Mouse (Mus musculus) midbrain, postnatal 0 days (tissue): ENCODE data around the gene Fcor. TPM values are rescaled to one million over a fixed set of nuclear protein-coding genes. Genes with fewer than 3 reads are reported as not detected.

Experiments used
- ATAC-seq: fragments of 200-750 bp; cut with Nextera tagmentation; 2 replicates; pipeline ENCODE4 v1.8.0; 2017; ENCODE audit warnings: moderate number of reproducible peaks, mild to moderate bottlenecking, moderate TSS enrichment, moderate library complexity; ENCODE audit not compliant: low FRiP score
- DNase-seq: peaks from one replicate; pipeline ENCODE4 v3.0.0-alpha.2; 2015; ENCODE audit warnings: low spot score
- H3K27ac ChIP-seq: fragments of 300-500 bp; sonication (generic); 2 replicates; pipeline ENCODE4 v1.5.1; 2014; ENCODE audit warnings: low read depth, mild to moderate bottlenecking, low read length, mixed read lengths
- H3K27me3 ChIP-seq: fragments of 300-500 bp; sonication (generic); 2 replicates; pipeline ENCODE4 v1.6.1; 2014; ENCODE audit warnings: low read length, control low read depth, mixed read lengths; ENCODE audit not compliant: insufficient read depth
- H3K36me3 ChIP-seq: fragments of 300-500 bp; sonication (generic); 2 replicates; pipeline ENCODE4 v1.6.1; 2014; ENCODE audit warnings: low read length, control low read depth, mixed read lengths; ENCODE audit not compliant: insufficient read depth
- H3K4me1 ChIP-seq: fragments of 300-500 bp; sonication (generic); 2 replicates; pipeline ENCODE4 v1.6.1; 2014; ENCODE audit warnings: mild to moderate bottlenecking, control low read depth, antibody characterized with exemption, low read length, mixed read lengths; ENCODE audit not compliant: insufficient read depth
- H3K4me2 ChIP-seq: fragments of 300-500 bp; sonication (generic); 2 replicates; pipeline ENCODE4 v1.6.1; 2014; ENCODE audit warnings: low read depth, mild to moderate bottlenecking, low read length, mixed read lengths; ENCODE audit not compliant: poor library complexity, severe bottlenecking
- H3K4me3 ChIP-seq: fragments of 300-500 bp; sonication (generic); 2 replicates; pipeline ENCODE4 v1.5.1; 2014; ENCODE audit warnings: low read depth, mild to moderate bottlenecking, low read length, moderate library complexity
- H3K9ac ChIP-seq: fragments of 300-500 bp; sonication (generic); replicated peaks from 2 replicates; pipeline ENCODE4 v1.6.1; 2014; ENCODE audit warnings: mild to moderate bottlenecking, low read length, moderate library complexity, mixed read lengths; ENCODE audit not compliant: poor library complexity, severe bottlenecking
- H3K9me3 ChIP-seq: fragments of 300-500 bp; sonication (generic); 2 replicates; pipeline ENCODE4 v1.6.1; 2016; ENCODE audit warnings: low read length, control low read depth
- CTCF ChIP-seq: IDR thresholded peaks from 2 replicates; pipeline ENCODE4 v1.5.1; 2016; ENCODE audit warnings: antibody characterized with exemption, mild to moderate bottlenecking
- WGBS: fragments of 180-500 bp; shearing (Covaris S2); extraction: QIAGEN DNeasy Blood & Tissue Kit; methylation state at CpG from one replicate; pipeline ENCODE4 v1.1.7; 2014; 5-methylcytosine and 5-hydroxymethylcytosine counted together
- polyA plus RNA-seq: library from polyadenylated mRNA; unstranded; fragments of >200 nt; fragmentation: Nextera tagmentation; extraction: Ambion mirVana; gene quantifications from 2 replicates; pipeline ENCODE4 v1.2.1, GENCODE M21; 2015
- total RNA-seq: library from RNA; depleted of rRNA; stranded (reverse); fragments of >200 nt; gene quantifications from 2 replicates; pipeline ENCODE4 v1.2.3, GENCODE M21; 2014

Gene Fcor
- total and polyA plus RNA-seq, 2 experiments from 2014 or later, result 20.3 to 33.3 TPM

DNA sequence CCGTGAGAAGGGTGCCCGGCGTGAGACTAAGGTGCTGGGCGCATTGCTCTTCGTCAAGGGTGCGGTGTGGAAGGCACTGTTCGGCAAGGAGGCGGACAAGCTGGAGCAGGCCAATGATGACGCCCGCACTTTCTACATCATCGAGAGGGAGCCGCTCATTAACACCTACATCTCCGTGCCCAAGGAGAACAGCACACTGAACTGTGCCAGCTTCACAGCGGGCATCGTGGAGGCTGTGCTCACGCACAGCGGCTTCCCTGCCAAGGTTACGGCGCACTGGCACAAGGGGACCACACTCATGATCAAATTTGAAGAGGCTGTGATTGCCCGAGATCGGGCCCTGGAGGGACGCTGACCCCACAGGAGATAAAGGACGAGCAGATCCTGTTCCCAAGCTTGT lies 7.1 kb upstream of the Fcor start:
- Histone ChIP-seq H3K36me3 (peaks cover 25% of the 10 kb centered on the region), H3K4me3 (no peak overlapping the region), H3K9ac (no peak overlapping the region), H3K4me2 (no peak overlapping the region), H3K27me3 (no peaks in the 10 kb centered on the region), H3K4me1 (0 out of 2 replicates have a peak, but pooled peaks cover 2% of the 10 kb centered on the region), H3K9me3 (no peaks in the 10 kb centered on the region), H3K27ac (no peak overlapping the region)
- DNase-seq, result no peak
- TF ChIP-seq CTCF, result no peak
- 96% methylated on average over 23 of the region's 23 CpGs for WGBS
- ATAC-seq, result no peak

DNA sequence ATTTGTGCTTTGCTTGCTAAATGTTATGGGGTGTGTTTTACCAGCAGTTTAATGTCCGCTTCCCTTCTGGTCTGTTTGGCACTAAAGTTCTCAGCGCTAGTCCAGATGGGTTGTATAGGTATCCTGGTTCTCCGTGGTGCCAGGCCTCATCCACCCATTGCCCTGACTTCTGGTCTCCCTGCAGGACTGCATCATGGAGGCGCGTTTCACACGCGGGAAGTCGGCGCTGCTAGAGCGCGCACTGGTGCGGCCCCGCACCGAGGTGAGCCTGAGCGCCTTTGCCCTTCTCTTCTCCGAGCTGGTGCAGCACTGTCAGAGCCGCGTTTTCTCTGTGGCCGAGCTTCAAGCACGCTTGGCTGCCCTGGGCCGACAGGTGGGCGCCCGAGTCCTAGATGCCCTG lies 6.7 kb upstream of the Fcor start:
- 0 out of 2 replicates have a peak, but pooled peaks cover 2% of the 10 kb centered on the region for H3K4me1 ChIP-seq
- no peak overlapping the region for H3K27ac ChIP-seq
- H3K9me3 ChIP-seq, result no peaks in the 10 kb centered on the region
- DNase-seq (no peak), ATAC-seq (no peak)
- H3K9ac ChIP-seq, result no peak overlapping the region
- H3K4me3 ChIP-seq, result no peak overlapping the region
- WGBS, result 97% methylated on average over 23 of the region's 23 CpGs
- no peaks in the 10 kb centered on the region for H3K27me3 ChIP-seq
- H3K4me2 ChIP-seq, result no peak overlapping the region
- peaks cover 25% of the 10 kb centered on the region for H3K36me3 ChIP-seq
- no peak for TF ChIP-seq CTCF

DNA sequence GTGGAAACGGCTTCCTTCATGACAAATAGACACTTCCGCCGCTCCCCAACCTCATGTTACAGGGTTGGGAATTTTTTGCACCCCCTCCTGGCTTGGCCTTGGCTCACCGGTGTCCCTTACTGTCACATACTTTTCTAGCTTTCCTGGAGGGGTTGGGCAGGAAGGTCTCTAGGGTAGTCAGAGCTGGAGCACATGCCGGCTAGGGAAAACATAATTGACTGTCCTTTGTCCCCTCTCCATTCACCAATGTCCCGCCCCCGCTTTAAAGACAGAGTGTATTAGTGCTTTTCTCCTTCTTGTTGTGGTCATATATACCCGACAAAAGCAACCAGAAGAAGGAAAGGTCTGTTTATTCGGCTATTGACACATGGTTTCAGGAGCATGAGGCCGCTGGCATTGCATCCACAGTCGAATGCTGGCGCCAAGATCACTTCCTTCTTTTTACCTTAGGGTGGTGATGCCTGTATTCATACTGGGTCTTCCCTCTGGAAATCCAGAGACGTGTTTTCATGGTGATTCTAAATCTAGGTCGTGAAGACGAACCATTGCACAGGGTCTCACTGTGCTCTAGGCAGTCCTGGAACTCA lies 4.9 kb upstream of the Fcor start:
- Histone ChIP-seq H3K4me3 (peak overlapping the region; percentile 76), H3K27me3 (no peaks in the 10 kb centered on the region), H3K4me2 (peak overlapping the region; percentile 64), H3K9me3 (no peaks in the 10 kb centered on the region), H3K4me1 (0 out of 2 replicates have a peak, but pooled peaks cover 2% of the 10 kb centered on the region), H3K27ac (peak overlapping the region; percentile 85), H3K9ac (peak overlapping the region; percentile 87), H3K36me3 (peaks cover 23% of the 10 kb centered on the region)
- WGBS, result 5% methylated on average over 15 of the region's 15 CpGs
- peak; percentile 17 for DNase-seq
- TF ChIP-seq CTCF, result no peak
- ATAC-seq, result 0 out of 2 replicates have a peak, but pooled peaks have one; percentile 0

DNA sequence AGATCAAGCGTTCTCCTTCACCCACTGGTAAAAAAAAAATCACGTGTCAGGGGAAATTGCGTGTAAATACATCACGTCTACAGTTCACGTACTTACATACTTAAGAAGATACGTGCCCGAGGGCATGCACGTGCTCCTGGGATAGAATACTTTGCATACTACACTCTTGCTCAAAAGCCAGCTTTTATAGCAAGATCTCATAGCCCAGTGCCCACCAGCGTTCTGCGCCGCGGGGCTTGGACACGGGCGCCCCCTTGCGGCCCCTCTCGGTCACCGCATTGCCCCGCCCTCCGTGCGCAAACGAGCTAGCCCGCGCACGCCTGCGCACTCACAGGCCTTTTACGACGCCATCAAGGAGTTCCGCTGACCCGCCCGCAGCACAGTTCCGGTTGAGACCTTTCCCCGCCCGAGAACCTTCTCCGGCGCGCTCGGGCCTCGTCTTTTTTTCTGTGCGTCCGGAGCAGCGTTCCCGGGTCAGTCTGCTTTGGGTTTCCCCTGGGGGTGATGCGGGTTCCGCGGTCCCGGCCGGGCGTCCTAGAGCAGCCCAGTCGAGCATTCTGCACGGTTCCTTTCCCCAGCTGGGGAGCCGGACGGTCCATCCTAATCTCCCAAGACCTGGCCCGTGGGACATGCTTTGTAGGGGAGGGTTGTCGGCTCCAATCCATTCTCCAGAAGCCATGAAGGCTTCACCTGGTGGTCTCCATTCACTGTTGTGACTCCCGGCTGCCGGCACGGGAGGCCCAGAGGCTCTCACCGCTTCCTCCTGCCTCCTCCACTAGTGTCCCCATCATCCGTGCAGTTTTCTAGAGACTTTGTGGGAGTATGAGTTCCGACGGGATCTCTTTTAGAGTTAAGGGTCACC lies 4.2 kb upstream of the Fcor start, which contains the start of gene Trappc5:
Gene Trappc5, plus strand, starts transcription at position 169 of the 862 bp plus-strand sequence.
- peak within 1 kb of the TSS; percentile 85 for H3K27ac ChIP-seq
- H3K27me3 ChIP-seq, result no peaks in the 10 kb centered on the region

DNA sequence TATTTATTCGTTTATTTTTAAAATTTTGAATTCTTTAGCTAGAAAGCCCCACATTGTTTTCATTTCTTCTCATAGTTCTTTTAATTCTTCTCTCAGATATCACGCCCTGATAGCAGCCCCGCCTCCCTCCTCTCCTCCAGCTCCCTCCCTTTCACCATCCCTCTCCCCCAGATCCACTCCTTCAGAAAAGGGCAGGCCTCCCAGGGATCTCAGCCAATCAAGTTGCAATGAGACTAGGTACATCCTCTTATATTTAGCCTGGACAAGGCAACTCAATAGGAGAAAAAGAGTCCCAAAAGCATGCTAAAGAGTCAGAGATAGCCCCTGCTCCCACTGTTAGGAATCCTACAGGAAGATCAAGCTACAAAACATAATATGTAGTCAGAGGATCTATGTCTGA lies 2.5 kb upstream of the Fcor start:
- H3K9ac ChIP-seq, result no peak overlapping the region
- no peak overlapping the region for H3K4me2 ChIP-seq
- 0 out of 2 replicates have a peak, but pooled peaks cover 2% of the 10 kb centered on the region for H3K4me1 ChIP-seq
- H3K36me3 ChIP-seq, result peaks cover 8% of the 10 kb centered on the region
- WGBS, result 51% methylated on average over 3 of the region's 3 CpGs
- H3K27ac ChIP-seq, result no peak overlapping the region
- H3K27me3 ChIP-seq, result no peaks in the 10 kb centered on the region
- no peak for TF ChIP-seq CTCF
- no peak for ATAC-seq
- H3K9me3 ChIP-seq, result no peaks in the 10 kb centered on the region
- H3K4me3 ChIP-seq, result no peak overlapping the region
- DNase-seq, result no peak

More for the DNA sequence above, 4.2 kb upstream of the Fcor start, which contains the start of gene Trappc5:
- ATAC-seq (peak; percentile 85), DNase-seq (peak; percentile 95)
- no peaks in the 10 kb centered on the region for H3K9me3 ChIP-seq
- WGBS, result 1% methylated on average over 61 of the region's 61 CpGs
- H3K36me3 ChIP-seq, result peaks cover 20% of the 10 kb centered on the region
- H3K9ac ChIP-seq, result peak within 1 kb of the TSS; percentile 87
- H3K4me3 ChIP-seq, result peak within 1 kb of the TSS; percentile 76
- peak within 1 kb of the TSS; percentile 64 for H3K4me2 ChIP-seq
- peak; percentile 96 for TF ChIP-seq CTCF
- 0 out of 2 replicates have a peak, but pooled peaks cover 2% of the 10 kb centered on the region for H3K4me1 ChIP-seq

DNA sequence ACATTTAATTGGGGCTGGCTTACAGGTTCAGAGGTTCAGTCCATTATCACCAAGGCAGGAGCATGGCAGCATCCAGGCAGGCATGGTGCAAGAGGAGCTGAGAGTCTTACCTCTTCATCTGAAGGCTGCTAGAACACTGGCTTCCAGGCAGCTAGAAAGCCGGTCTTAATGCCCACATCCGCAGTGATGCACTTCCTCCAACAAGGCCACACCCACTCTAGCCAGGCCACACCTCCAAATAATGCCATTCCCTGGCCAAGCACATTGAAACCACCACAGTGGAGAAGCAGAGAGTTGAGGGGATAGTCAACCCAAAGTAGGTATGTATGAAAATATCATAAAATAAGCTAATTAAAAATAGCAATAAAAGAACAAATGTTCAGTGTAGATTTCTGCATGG lies 1.8 kb downstream of the Fcor start:
- WGBS, result 84% methylated on average over 2 of the region's 2 CpGs
- ATAC-seq (no peak), DNase-seq (no peak)
- no peak overlapping the region for H3K4me3 ChIP-seq
- H3K4me2 ChIP-seq, result no peak overlapping the region
- H3K27me3 ChIP-seq, result no peaks in the 10 kb centered on the region
- H3K27ac ChIP-seq, result no peak overlapping the region
- no peak for TF ChIP-seq CTCF
- no peaks in the 10 kb centered on the region for H3K9me3 ChIP-seq
- H3K9ac ChIP-seq, result no peak overlapping the region
- no peaks in the 10 kb centered on the region for H3K4me1 ChIP-seq
- no peaks in the 10 kb centered on the region for H3K36me3 ChIP-seq
